Mouse (Mus musculus) ES-E14 (cell line): ENCODE measurements at regions not wholly inside any gene's neighbourhood (a gene's known extent, or its start where the extent isn't known, plus 50 kb on each side); places are given as distances from the start of the nearest gene placed in this dataset.

ENCODE experiments used
- DNase-seq: peaks from one replicate; pipeline ENCODE4 v3.0.0-alpha.2; 2013; ENCODE audit warnings: low read depth, low spot score
- H3K27ac ChIP-seq: 2 replicates; pipeline ENCODE4 v1.5.1; 2012; ENCODE audit warnings: low read depth, mild to moderate bottlenecking, low read length, moderate library complexity, mixed read lengths; ENCODE audit not compliant: poor library complexity, insufficient read depth, severe bottlenecking
- H3K36me3 ChIP-seq: 2 replicates; pipeline ENCODE4 v1.6.1; 2012; ENCODE audit warnings: mild to moderate bottlenecking, low read length, moderate library complexity, mixed read lengths; ENCODE audit not compliant: control insufficient read depth, poor library complexity, insufficient read depth, severe bottlenecking
- H3K4me1 ChIP-seq, 2 experiments: fragments of 150-350 bp in 1 of 2; sonication (generic) in 1 of 2; 2 replicates each; pipeline ENCODE4 v1.6.1; 2012; ENCODE audit warnings: low read length in 2 of 2, mild to moderate bottlenecking in 1 of 2, mixed read lengths in 1 of 2; ENCODE audit not compliant: control insufficient read depth in 2 of 2, insufficient read depth in 2 of 2, poor library complexity in 1 of 2
- H3K4me3 ChIP-seq, 2 experiments: fragments of 150-350 bp in 1 of 2; sonication (generic) in 1 of 2; 2 replicates each; pipeline ENCODE4 v1.5.1; 2012; ENCODE audit warnings: low read length in 2 of 2, low read depth in 1 of 2, mild to moderate bottlenecking in 1 of 2, mixed read lengths in 1 of 2; ENCODE audit not compliant: insufficient read depth in 1 of 2, poor library complexity in 1 of 2, severe bottlenecking in 1 of 2
- H3K9ac ChIP-seq: 2 replicates; pipeline ENCODE4 v1.6.1; 2012; ENCODE audit warnings: low read depth, mild to moderate bottlenecking, low read length, mixed read lengths; ENCODE audit not compliant: poor library complexity, insufficient read depth, severe bottlenecking
- H3K9me3 ChIP-seq: fragments of 150-350 bp; sonication (generic); 2 replicates; pipeline ENCODE4 v1.6.1; 2012; ENCODE audit warnings: low read depth, mild to moderate bottlenecking, low read length; ENCODE audit not compliant: control insufficient read depth, insufficient read depth
- CHD2 ChIP-seq: IDR thresholded peaks from 2 replicates; pipeline ENCODE4 v1.6.1; 2014; ENCODE audit warnings: mild to moderate bottlenecking, low read depth, low read length, inconsistent platforms
- HCFC1 ChIP-seq: IDR thresholded peaks from 2 replicates; pipeline ENCODE4 v1.6.1; 2012; ENCODE audit warnings: low read length, inconsistent platforms, borderline replicate concordance; ENCODE audit not compliant: insufficient read depth
- MAFK ChIP-seq: IDR thresholded peaks from 2 replicates; pipeline ENCODE4 v1.6.1; 2014; ENCODE audit warnings: mild to moderate bottlenecking, low read depth, low read length, inconsistent platforms; ENCODE audit not compliant: insufficient read depth
- ZC3H11A ChIP-seq: IDR thresholded peaks from 2 replicates; pipeline ENCODE4 v1.6.1; 2012; ENCODE audit warnings: low read depth, mild to moderate bottlenecking, inconsistent platforms, low read length, borderline replicate concordance
- ZNF384 ChIP-seq: IDR thresholded peaks from 2 replicates; pipeline ENCODE4 v1.6.1; 2012; ENCODE audit warnings: low read depth, low read length, inconsistent platforms
- in situ Hi-C, 2 experiments: fragments of 600-800 bp; cut with MboI; formaldehyde crosslinking; loops; one replicate each; pipeline ENCODE4 v1.15.1; 2025; ENCODE audit warnings: low sequenced_read_pairs in 2 of 2, inconsistent platforms in 1 of 2; ENCODE audit not compliant: unreplicated experiment in 2 of 2

DNA sequence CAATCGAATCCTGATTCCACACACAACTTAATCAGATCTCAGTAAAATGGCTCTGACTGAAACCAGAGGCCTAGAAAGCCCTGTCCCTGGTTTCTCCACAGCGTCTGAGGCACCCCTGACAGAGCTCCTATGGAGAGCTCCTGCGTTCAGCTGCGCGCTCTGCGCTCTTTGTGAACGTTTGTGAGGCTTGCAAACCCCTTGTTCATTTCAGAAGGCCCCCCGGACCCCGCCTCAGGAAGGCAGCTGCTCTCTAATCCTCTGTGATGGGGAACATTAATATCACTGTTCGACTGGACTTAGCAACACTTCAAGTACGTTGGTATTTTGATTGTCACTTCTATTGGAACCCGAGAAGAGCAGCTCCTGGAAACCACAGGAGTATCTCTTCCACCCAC is 175.6 kb downstream of the 3100002H09Rik start:
- in situ Hi-C loops = no loop called here
- TF ChIP-seq HCFC1 (no peak), MAFK (no peak), ZNF384 (no peak), ZC3H11A (no peak), CHD2 (no peak)
- DNase-seq = no peak
- Histone ChIP-seq H3K27ac (no peak overlapping the region), H3K4me3 (no peak overlapping the region), H3K9ac (no peak overlapping the region), H3K36me3 (no peaks in the 10 kb centered on the region), H3K9me3 (no peaks in the 10 kb centered on the region), H3K4me1 (peaks cover 0 to 13% of the 10 kb centered on the region in 2 experiments; a peak in 3 of 4 replicates)

DNA sequence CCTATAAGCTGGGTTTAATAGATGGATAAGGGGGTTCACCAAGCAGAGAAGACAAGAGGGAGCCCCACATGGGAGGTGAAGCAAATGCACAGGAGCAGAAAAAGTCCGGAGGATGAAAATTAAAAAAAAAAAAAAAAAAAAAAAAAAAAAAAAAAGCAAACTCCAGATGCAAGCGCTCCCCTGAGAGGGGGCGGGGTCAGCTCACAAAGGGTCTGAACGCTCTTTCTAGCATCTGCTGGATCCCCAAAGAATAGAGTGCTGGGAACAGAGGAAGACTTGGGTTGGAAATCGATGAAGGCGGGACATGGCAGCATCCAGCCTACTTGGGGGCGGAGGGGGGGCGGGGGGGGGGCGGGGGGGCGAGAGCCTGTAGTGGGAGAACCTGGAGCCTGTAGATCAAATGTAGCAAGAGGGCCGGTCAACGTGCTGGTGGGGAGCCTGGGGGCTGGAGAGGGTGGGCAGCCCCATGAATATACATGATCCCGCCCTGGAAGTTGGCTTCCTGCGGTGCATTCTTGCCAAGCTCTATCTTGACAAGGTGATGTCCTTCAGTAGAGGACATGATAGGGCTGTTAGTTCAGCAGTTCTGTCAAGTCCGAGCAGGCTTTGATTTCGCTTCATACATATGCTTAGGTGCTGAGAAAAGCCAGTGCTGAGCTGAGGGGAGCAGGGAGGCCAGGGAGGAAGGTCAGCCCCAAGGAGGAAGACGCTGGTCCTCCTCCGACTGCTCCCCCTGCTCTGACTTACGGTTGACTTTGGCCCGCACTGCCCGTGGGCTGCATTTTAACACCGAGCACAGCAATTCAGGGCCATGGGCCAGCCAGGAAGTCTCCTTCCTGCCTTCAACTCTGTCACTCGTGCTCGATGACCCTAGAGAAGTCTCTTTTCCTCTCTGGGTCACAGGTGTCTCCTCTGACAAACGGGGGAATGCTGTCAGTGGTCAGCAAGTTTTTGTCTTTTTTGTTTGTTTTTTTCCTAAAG is 176.3 kb downstream of the 3100002H09Rik start:
- TF ChIP-seq ZC3H11A (no peak), HCFC1 (no peak), ZNF384 (peak; percentile 94), MAFK (no peak)
- in situ Hi-C loops = no loop called here
- DNase-seq = no peak
- H3K9ac ChIP-seq = no peak overlapping the region
- H3K9me3 ChIP-seq = no peaks in the 10 kb centered on the region
- no peak overlapping the region for H3K4me3 ChIP-seq
- no peaks in the 10 kb centered on the region for H3K36me3 ChIP-seq
- H3K27ac ChIP-seq = no peak overlapping the region
- peaks cover 0 to 13% of the 10 kb centered on the region in 2 experiments; a peak in 3 of 4 replicates for H3K4me1 ChIP-seq

DNA sequence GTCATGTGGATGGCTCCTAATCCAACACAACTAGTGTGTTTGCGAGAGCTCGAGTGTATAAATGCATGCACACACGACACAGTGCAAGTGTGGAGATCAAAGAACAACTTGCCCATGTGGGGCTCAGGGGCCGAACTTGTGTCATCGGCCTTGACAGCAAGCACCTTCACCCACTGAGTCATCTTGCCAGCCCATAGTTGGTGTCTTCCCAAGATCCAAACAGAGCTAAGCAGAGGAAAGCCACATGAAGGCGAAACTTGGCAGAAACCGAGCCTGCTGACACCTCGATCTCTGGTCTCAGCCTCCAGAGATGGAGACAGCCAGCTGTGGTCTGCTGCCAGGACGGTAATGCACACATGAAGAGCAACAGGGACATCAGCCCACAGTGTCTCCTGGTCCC is 177.1 kb downstream of the 3100002H09Rik start:
- H3K9me3 ChIP-seq = no peaks in the 10 kb centered on the region
- H3K4me1 ChIP-seq = peaks cover 0 to 13% of the 10 kb centered on the region in 2 experiments; a peak in 3 of 4 replicates
- H3K36me3 ChIP-seq = no peaks in the 10 kb centered on the region
- H3K9ac ChIP-seq = no peak overlapping the region
- no peak overlapping the region for H3K4me3 ChIP-seq
- in situ Hi-C loops = no loop called here
- no peak overlapping the region for H3K27ac ChIP-seq
- no peak for DNase-seq
- no peak for TF ChIP-seq CHD2
- TF ChIP-seq MAFK = no peak
- no peak for TF ChIP-seq ZC3H11A
- no peak for TF ChIP-seq ZNF384
- no peak for TF ChIP-seq HCFC1

DNA sequence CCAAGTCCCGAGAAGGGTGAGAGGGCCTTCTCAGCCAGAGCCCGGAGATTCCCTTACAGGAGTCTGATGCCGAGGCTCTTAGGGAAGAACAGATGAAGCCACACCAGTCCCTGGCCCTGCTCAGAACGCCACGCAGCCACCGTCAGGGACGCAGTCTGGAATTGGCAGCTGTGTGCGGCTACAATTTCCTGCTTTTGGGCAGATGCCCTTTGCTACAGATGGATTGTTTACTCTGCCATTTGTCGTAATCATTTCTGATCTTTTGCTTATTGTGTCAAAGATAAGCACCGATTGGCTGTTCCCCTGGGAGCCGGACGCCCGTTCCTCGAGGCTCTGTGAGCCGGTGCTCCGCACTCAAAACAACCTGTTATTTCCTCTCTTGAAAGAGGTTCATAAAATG is 179.4 kb downstream of the 3100002H09Rik start:
- no peaks in the 10 kb centered on the region for H3K36me3 ChIP-seq
- DNase-seq = no peak
- peaks cover 0 to 13% of the 10 kb centered on the region in 2 experiments; a peak in 3 of 4 replicates for H3K4me1 ChIP-seq
- no peak overlapping the region for H3K4me3 ChIP-seq
- no peak overlapping the region for H3K27ac ChIP-seq
- TF ChIP-seq HCFC1 (no peak), ZNF384 (no peak), ZC3H11A (no peak), MAFK (no peak), CHD2 (no peak)
- no peaks in the 10 kb centered on the region for H3K9me3 ChIP-seq
- in situ Hi-C loops = no loop called here
- no peak overlapping the region for H3K9ac ChIP-seq
